Mouse (Mus musculus): ENCODE results near the gene Tmem262. TPM values are rescaled to one million over a fixed set of nuclear protein-coding genes. Genes with fewer than 3 reads are reported as not detected.

Gene Tmem262
- polyA plus RNA-seq, 1 experiment from 2014 or later: not detected

DNA sequence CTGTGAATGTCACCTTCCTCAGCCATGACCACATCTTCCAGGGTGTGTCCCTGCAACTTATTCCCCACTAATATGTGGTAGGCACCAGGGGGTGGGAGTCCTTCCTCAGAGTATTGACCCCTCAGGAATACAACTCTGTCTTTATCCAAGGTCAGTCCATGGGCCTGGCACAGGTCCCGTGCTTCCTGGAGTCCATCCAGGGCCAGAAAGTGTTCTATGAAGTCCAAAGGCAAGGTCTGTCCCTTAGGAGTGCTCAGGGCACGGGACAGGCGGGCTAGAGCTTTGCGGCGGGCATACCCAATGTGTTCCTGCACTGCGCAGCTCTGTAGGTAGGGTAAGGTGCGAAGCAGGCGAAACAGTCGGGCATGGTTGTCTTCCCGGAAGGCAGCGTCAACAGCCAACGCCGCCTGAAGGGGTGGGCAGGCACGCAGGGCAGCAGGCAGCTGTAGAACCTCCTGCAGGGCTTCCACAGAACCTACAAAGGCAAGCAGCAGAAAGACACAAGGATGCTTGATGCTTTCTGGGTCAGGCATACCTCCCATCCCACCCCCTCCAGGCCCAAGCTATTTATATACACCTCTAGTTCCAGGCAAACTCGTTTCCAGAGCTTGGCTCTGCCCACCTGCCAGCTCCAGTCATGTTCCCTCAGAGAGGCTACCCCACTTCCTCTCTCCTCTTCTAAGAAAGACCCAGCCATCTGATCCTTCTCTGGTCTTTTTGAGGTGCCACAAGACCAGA lies 36.4 kb downstream of the Tmem262 start:
- peaks cover 28% of the 10 kb centered on the region for H3K4me1 ChIP-seq (replicated peaks)
- peak overlapping the region; percentile 84 for H3K4me3 ChIP-seq
- no peaks in the 10 kb centered on the region for H3K9me3 ChIP-seq
- 94% methylated on average over 15 of the region's 15 CpGs for WGBS
- no peaks in the 10 kb centered on the region for H3K27me3 ChIP-seq
- no peak overlapping the region for H3K27ac ChIP-seq (replicated peaks)
- H3K4me2 ChIP-seq: peak overlapping the region; percentile 85
- H3K9ac ChIP-seq: peak overlapping the region; percentile 90
- ATAC-seq (ENCODE audit: low read depth): no peak
- peaks cover 47% of the 10 kb centered on the region for H3K36me3 ChIP-seq

GRCm38 (mm10) chr19:6117346-6117985 lies 37.6 kb downstream of the Tmem262 start:
- H3K36me3 ChIP-seq: peaks cover 49% of the 10 kb centered on the region
- 5% methylated on average over 32 of the region's 32 CpGs for WGBS

GRCm38 (mm10) chr19:6117986-6118676 lies 38.3 kb downstream of the Tmem262 start, which contains the start of gene Sac3d1:
Sac3d1 (minus strand) TSS chr19:6118650.
- Histone ChIP-seq H3K9ac (peak within 1 kb of the TSS; percentile 90), H3K9me3 (no peaks in the 10 kb centered on the region), H3K4me3 (peak within 1 kb of the TSS; percentile 84), H3K36me3 (peaks cover 42% of the 10 kb centered on the region), H3K27me3 (no peaks in the 10 kb centered on the region), H3K27ac (replicated peaks) (peak within 1 kb of the TSS; percentile 95), H3K4me1 (replicated peaks) (peaks cover 28% of the 10 kb centered on the region), H3K4me2 (peak within 1 kb of the TSS; percentile 85)
- WGBS: under 1% methylated on average over 77 of the region's 77 CpGs
- ATAC-seq (ENCODE audit: low read depth): peak; percentile 90

More at GRCm38 (mm10) chr19:6117346-6117985, 37.6 kb downstream of the Tmem262 start:
- Histone ChIP-seq H3K9me3 (no peaks in the 10 kb centered on the region), H3K4me1 (replicated peaks) (peaks cover 28% of the 10 kb centered on the region), H3K27me3 (no peaks in the 10 kb centered on the region), H3K9ac (peak overlapping the region; percentile 90), H3K4me2 (peak overlapping the region; percentile 85), H3K4me3 (peak overlapping the region; percentile 84), H3K27ac (replicated peaks) (peak overlapping the region; percentile 95)
- ATAC-seq (ENCODE audit: low read depth): no peak

DNA sequence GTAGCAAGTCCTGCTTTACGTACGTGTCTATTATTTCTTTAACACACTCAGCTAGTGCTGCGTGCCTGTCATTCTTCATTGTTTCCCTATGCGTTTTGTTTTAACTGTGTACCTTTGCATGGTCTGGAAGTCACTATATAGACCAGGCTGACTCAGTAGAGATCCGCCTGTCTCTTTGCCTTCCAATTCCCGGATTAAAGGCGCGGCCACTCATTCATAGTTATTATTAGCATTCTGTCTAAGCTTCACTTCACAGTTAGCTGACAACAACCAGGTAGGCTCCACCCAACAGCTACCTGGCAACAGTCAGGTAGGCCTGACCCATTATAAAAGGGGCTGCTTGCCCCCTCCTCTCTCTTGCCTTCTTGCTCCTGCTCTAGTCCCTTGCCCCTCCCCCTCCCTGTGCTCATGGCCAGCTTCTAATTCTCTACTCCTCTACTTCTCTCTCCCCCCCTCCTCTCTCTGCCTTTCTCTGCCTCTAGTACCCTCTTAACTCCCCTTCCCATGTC lies 38.9 kb downstream of the Tmem262 start:
- Histone ChIP-seq H3K9ac (peak overlapping the region; percentile 90), H3K4me2 (peak overlapping the region; percentile 85), H3K9me3 (no peaks in the 10 kb centered on the region), H3K4me1 (replicated peaks) (peaks cover 34% of the 10 kb centered on the region), H3K36me3 (peaks cover 40% of the 10 kb centered on the region), H3K4me3 (peak overlapping the region; percentile 84), H3K27ac (replicated peaks) (peak overlapping the region; percentile 95), H3K27me3 (no peaks in the 10 kb centered on the region)
- ATAC-seq (ENCODE audit: low read depth): peak; percentile 60
- WGBS: 2% methylated on average over 8 of the region's 8 CpGs

GRCm38 (mm10) chr19:6121761-6122160 lies 41.9 kb downstream of the Tmem262 start:
- Histone ChIP-seq H3K4me2 (no peak overlapping the region), H3K4me1 (replicated peaks) (peaks cover 29% of the 10 kb centered on the region), H3K27ac (replicated peaks) (no peak overlapping the region), H3K36me3 (peaks cover 13% of the 10 kb centered on the region; the same call in 1 of the 2 replicates), H3K9ac (no peak overlapping the region), H3K4me3 (no peak overlapping the region), H3K27me3 (no peaks in the 10 kb centered on the region), H3K9me3 (no peaks in the 10 kb centered on the region)
- WGBS: 33% methylated on average over 19 of the region's 19 CpGs
- ATAC-seq (ENCODE audit: low read depth): no peak

- WGBS: 72% methylated on average over 8 of the region's 8 CpGs
- H3K9ac ChIP-seq: 0 out of 2 replicates have a peak overlapping the region, but pooled peaks have one; percentile 31
- no peak for ATAC-seq (ENCODE audit: low read depth)
Observed at GRCm38 (mm10) chr19:6123330-6123729, 43.5 kb downstream of the Tmem262 start.

DNA sequence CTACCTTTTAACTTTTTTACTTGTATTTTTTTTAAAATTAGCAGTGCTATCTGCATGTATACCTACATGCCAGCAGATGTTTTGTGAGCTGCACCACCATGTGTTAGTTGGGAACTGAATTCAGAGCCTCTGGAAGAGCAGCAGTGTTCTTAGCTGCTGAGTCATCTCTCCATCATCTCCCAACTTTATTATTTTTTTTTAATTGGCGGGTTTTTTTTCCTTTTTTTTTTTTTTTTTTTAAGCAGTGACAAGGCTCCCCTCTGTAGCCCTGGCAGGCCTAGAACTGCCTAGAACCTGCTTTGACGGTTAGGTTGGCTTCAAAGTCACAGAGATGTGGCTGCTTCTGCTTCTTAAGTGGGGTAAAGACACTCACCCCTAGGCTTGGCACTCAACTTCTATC lies 45.1 kb downstream of the Tmem262 start:
- no peak for ATAC-seq (ENCODE audit: low read depth)
- H3K27me3 ChIP-seq: no peaks in the 10 kb centered on the region
- no peaks in the 10 kb centered on the region for H3K9me3 ChIP-seq
- H3K4me1 ChIP-seq (replicated peaks): peaks cover 14% of the 10 kb centered on the region
- no peak overlapping the region for H3K4me3 ChIP-seq
- no peak overlapping the region for H3K27ac ChIP-seq (replicated peaks)
- H3K9ac ChIP-seq: no peak overlapping the region
- no peak overlapping the region for H3K4me2 ChIP-seq
- H3K36me3 ChIP-seq: peaks cover 13% of the 10 kb centered on the region; the same call in 1 of the 2 replicates
- WGBS: 77% methylated on average over 2 of the region's 2 CpGs

More at GRCm38 (mm10) chr19:6123330-6123729, 43.5 kb downstream of the Tmem262 start:
- 0 out of 2 replicates have a peak overlapping the region, but pooled peaks have one; percentile 28 for H3K27ac ChIP-seq (replicated peaks)
- H3K27me3 ChIP-seq: no peaks in the 10 kb centered on the region
- no peak overlapping the region for H3K4me3 ChIP-seq
- H3K4me2 ChIP-seq: no peak overlapping the region
- peaks cover 13% of the 10 kb centered on the region; the same call in 1 of the 2 replicates for H3K36me3 ChIP-seq
- H3K9me3 ChIP-seq: no peaks in the 10 kb centered on the region
- peaks cover 22% of the 10 kb centered on the region for H3K4me1 ChIP-seq (replicated peaks)

DNA sequence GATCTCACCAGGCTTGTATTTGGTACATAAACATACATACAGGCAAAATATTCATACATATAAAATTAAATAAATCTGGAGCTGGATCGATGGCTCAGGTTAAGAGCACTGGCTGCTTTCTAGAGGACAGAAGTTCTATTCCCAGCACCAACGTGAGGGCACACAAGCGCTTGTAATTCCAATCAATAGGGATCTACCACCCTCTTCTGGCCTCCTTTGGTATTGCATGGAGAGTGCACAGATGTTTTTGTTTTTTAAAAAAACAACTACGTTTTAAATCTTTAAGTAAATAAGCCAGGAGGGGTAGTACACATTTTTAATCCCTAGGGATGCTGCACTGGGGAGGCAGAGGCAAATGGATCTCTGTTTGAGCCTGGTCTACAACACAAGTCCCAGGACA lies 46.5 kb downstream of the Tmem262 start:
- WGBS: 22% methylated on average over 4 of the region's 4 CpGs
- H3K36me3 ChIP-seq: peaks cover 5% of the 10 kb centered on the region; the same call in 1 of the 2 replicates
- ATAC-seq (ENCODE audit: low read depth): no peak
- H3K27me3 ChIP-seq: no peaks in the 10 kb centered on the region
- H3K9me3 ChIP-seq: no peaks in the 10 kb centered on the region
- H3K9ac ChIP-seq: no peak overlapping the region
- peaks cover 14% of the 10 kb centered on the region for H3K4me1 ChIP-seq (replicated peaks)
- no peak overlapping the region for H3K4me2 ChIP-seq
- H3K27ac ChIP-seq (replicated peaks): no peak overlapping the region
- H3K4me3 ChIP-seq: no peak overlapping the region

- no peaks in the 10 kb centered on the region for H3K9me3 ChIP-seq
- H3K27me3 ChIP-seq: no peaks in the 10 kb centered on the region
- H3K9ac ChIP-seq: peak overlapping the region; percentile 77
- ATAC-seq (ENCODE audit: low read depth): no peak
- peaks cover 14% of the 10 kb centered on the region for H3K4me1 ChIP-seq (replicated peaks)
- H3K36me3 ChIP-seq: no peaks in the 10 kb centered on the region
- 74% methylated on average over 10 of the region's 10 CpGs for WGBS
- peak overlapping the region; percentile 93 for H3K27ac ChIP-seq (replicated peaks)
- peak overlapping the region; percentile 55 for H3K4me3 ChIP-seq
- H3K4me2 ChIP-seq: peak overlapping the region; percentile 55
Observed at GRCm38 (mm10) chr19:6126789-6127580, 47.2 kb downstream of the Tmem262 start.

DNA sequence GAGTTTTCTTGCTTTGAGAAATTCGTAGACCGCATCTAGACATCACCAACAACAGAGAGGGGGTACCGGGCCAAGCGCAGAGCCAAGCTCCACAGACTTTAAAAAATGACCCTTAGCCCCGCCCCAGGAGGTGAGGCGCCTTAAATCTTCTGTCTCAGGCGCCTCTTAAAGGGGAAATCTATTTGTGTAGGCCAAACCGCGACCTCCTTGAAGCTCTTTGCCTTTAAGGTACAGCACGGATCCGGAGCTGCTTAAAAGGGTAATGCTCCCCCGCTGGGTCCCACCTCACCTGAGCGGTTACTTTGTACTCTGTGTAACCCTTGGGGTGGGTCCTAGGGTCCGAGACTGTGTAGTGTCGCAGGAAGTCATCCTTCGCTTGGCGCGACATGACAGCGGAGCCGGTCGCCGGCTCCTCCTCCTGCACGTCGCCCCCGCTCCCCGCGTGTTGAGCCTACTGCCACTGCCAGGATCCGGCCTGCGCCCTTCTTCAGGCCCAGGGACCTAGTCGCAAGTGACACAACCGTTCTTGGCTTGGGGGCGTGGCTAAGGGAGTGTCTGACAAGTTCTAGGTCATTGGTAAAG lies 48.0 kb downstream of the Tmem262 start, which contains the start of gene Snx15:
Snx15 (minus strand) TSS at position 545 of the 582 bp plus-strand sequence.
- Histone ChIP-seq H3K4me2 (peak within 1 kb of the TSS; percentile 55), H3K9ac (peak within 1 kb of the TSS; percentile 77), H3K27ac (replicated peaks) (peak within 1 kb of the TSS; percentile 93), H3K27me3 (no peaks in the 10 kb centered on the region), H3K9me3 (no peaks in the 10 kb centered on the region), H3K4me1 (replicated peaks) (peaks cover 14% of the 10 kb centered on the region), H3K4me3 (peak within 1 kb of the TSS; percentile 55), H3K36me3 (0 out of 2 replicates have a peak, but pooled peaks cover 5% of the 10 kb centered on the region)
- WGBS: under 1% methylated on average over 32 of the region's 32 CpGs
- peak; percentile 95 for ATAC-seq (ENCODE audit: low read depth)

Data from neural tube, embryonic 13.5 days (tissue).